Mouse (Mus musculus) heart, embryonic 16.5 days (tissue): ENCODE data around the gene Slc26a3. TPM values are rescaled to one million over a fixed set of nuclear protein-coding genes. Genes with fewer than 3 reads are reported as not detected.

Experiments used
- ATAC-seq: fragments of 200-750 bp; cut with Nextera tagmentation; replicated peaks from 2 replicates; pipeline ENCODE4 v1.8.0; 2017; ENCODE audit warnings: moderate number of reproducible peaks; ENCODE audit not compliant: insufficient read depth, low FRiP score; ENCODE audit errors: extremely low read depth
- H3K27ac ChIP-seq: fragments of 300-500 bp; sonication (generic); 2 replicates; pipeline ENCODE4 v1.5.1; 2014; ENCODE audit warnings: mild to moderate bottlenecking, low read length, control low read depth, moderate library complexity
- H3K27me3 ChIP-seq: fragments of 300-500 bp; sonication (generic); 2 replicates; pipeline ENCODE4 v1.6.1; 2014; ENCODE audit warnings: low read length, mixed read lengths; ENCODE audit not compliant: control insufficient read depth, insufficient read depth
- H3K36me3 ChIP-seq: fragments of 300-500 bp; sonication (generic); 2 replicates; pipeline ENCODE4 v1.6.1; 2014; ENCODE audit not compliant: control insufficient read depth, insufficient read depth
- H3K4me1 ChIP-seq: fragments of 300-500 bp; sonication (generic); 2 replicates; pipeline ENCODE4 v1.6.1; 2014; ENCODE audit warnings: low read length, mixed read lengths; ENCODE audit not compliant: control insufficient read depth, insufficient read depth
- H3K4me2 ChIP-seq: fragments of 300-500 bp; sonication (generic); 2 replicates; pipeline ENCODE4 v1.6.1; 2014; ENCODE audit warnings: low read depth, mild to moderate bottlenecking, control low read depth, low read length
- H3K4me3 ChIP-seq: fragments of 300-500 bp; sonication (generic); 2 replicates; pipeline ENCODE4 v1.5.1; 2014; ENCODE audit warnings: mild to moderate bottlenecking, control low read depth, low read length
- H3K9ac ChIP-seq: fragments of 300-500 bp; sonication (generic); 2 replicates; pipeline ENCODE4 v1.6.1; 2014; ENCODE audit warnings: low read length, control low read depth
- H3K9me3 ChIP-seq: fragments of 300-500 bp; sonication (generic); replicated peaks from 2 replicates; pipeline ENCODE4 v1.6.1; 2016; ENCODE audit warnings: low read length; ENCODE audit not compliant: control insufficient read depth
- WGBS: fragments of 180-500 bp; shearing (Covaris S2); extraction: QIAGEN DNeasy Blood & Tissue Kit; methylation state at CpG from one replicate; pipeline ENCODE4 v1.1.7; 2014; 5-methylcytosine and 5-hydroxymethylcytosine counted together
- polyA plus RNA-seq: library from polyadenylated mRNA; unstranded; fragments of >200 nt; fragmentation: Nextera tagmentation; extraction: Ambion mirVana; gene quantifications from 2 replicates; pipeline ENCODE4 v1.2.1, GENCODE M21; 2015

Gene Slc26a3
- polyA plus RNA-seq, result 0.21 and 0.33 TPM in 2 replicates

- H3K27ac ChIP-seq, result no peak within 1 kb of the TSS
- no peaks in the 10 kb centered on the region for H3K36me3 ChIP-seq
- no peaks in the 10 kb centered on the region for H3K4me1 ChIP-seq
- no peaks in the 10 kb centered on the region for H3K27me3 ChIP-seq
- 85% methylated on average over 3 of the region's 3 CpGs for WGBS
- ATAC-seq, result no peak
- H3K4me3 ChIP-seq, result no peak within 1 kb of the TSS
- H3K9me3 ChIP-seq, result no peaks in the 10 kb centered on the region
- H3K4me2 ChIP-seq, result no peak within 1 kb of the TSS
- no peak within 1 kb of the TSS for H3K9ac ChIP-seq
These were observed at the start of gene Slc26a3 for GRCm38 (mm10) chr12:31390571-31390970. Gene Slc26a3 (plus strand): TSS chr12:31390871.

GRCm38 (mm10) chr12:31350191-31350943 is 40.3 kb upstream of the Slc26a3 start:
- Histone ChIP-seq H3K9ac (peak overlapping the region; percentile 92), H3K27me3 (no peaks in the 10 kb centered on the region), H3K36me3 (peaks cover 17% of the 10 kb centered on the region), H3K4me2 (peak overlapping the region; percentile 78), H3K9me3 (no peaks in the 10 kb centered on the region), H3K4me1 (peaks cover 4% of the 10 kb centered on the region), H3K4me3 (peak overlapping the region; percentile 84), H3K27ac (peak overlapping the region; percentile 88; the same call in 1 of the 2 replicates)
- 19% methylated on average over 15 of the region's 15 CpGs for WGBS
- no peak for ATAC-seq

GRCm38 (mm10) chr12:31350944-31351928 is 39.4 kb upstream of the Slc26a3 start, which contains the start of gene Dld:
Gene Dld (minus strand): TSS chr12:31351453.
- peak; percentile 98 for ATAC-seq
- Histone ChIP-seq H3K27me3 (no peaks in the 10 kb centered on the region), H3K4me1 (peaks cover 4% of the 10 kb centered on the region), H3K9ac (peak within 1 kb of the TSS; percentile 92), H3K36me3 (peaks cover 17% of the 10 kb centered on the region), H3K4me3 (peak within 1 kb of the TSS; percentile 84), H3K4me2 (peak within 1 kb of the TSS; percentile 78), H3K9me3 (no peaks in the 10 kb centered on the region), H3K27ac (peak within 1 kb of the TSS; percentile 88)
- 5% methylated on average over 66 of the region's 66 CpGs for WGBS

GRCm38 (mm10) chr12:31366428-31366827 is 24.2 kb upstream of the Slc26a3 start:
- peaks cover 19% of the 10 kb centered on the region for H3K4me1 ChIP-seq
- no peaks in the 10 kb centered on the region for H3K27me3 ChIP-seq
- peak; percentile 66 for ATAC-seq
- H3K9ac ChIP-seq, result no peak overlapping the region
- no peak overlapping the region for H3K4me2 ChIP-seq
- no peak overlapping the region for H3K4me3 ChIP-seq
- no peaks in the 10 kb centered on the region for H3K9me3 ChIP-seq
- 30% methylated on average over 3 of the region's 3 CpGs for WGBS
- H3K27ac ChIP-seq, result peak overlapping the region; percentile 71
- no peaks in the 10 kb centered on the region for H3K36me3 ChIP-seq

GRCm38 (mm10) chr12:31367721-31368120 is 22.9 kb upstream of the Slc26a3 start:
- no peaks in the 10 kb centered on the region for H3K9me3 ChIP-seq
- no peaks in the 10 kb centered on the region for H3K36me3 ChIP-seq
- no peak for ATAC-seq
- peaks cover 19% of the 10 kb centered on the region for H3K4me1 ChIP-seq
- WGBS, result 85% methylated on average over 5 of the region's 5 CpGs
- no peak overlapping the region for H3K4me3 ChIP-seq
- H3K9ac ChIP-seq, result no peak overlapping the region
- no peak overlapping the region for H3K27ac ChIP-seq
- no peak overlapping the region for H3K4me2 ChIP-seq
- no peaks in the 10 kb centered on the region for H3K27me3 ChIP-seq

- no peaks in the 10 kb centered on the region for H3K36me3 ChIP-seq
- 77% methylated on average over 1 of the region's 1 CpGs for WGBS
- no peak overlapping the region for H3K9ac ChIP-seq
- H3K27me3 ChIP-seq, result no peaks in the 10 kb centered on the region
- peak overlapping the region; percentile 61 for H3K27ac ChIP-seq
- H3K9me3 ChIP-seq, result no peaks in the 10 kb centered on the region
- H3K4me3 ChIP-seq, result no peak overlapping the region
- no peak overlapping the region for H3K4me2 ChIP-seq
- ATAC-seq, result 0 out of 2 replicates have a peak, but pooled peaks have one; percentile 46
- H3K4me1 ChIP-seq, result peaks cover 19% of the 10 kb centered on the region
These were observed 21.6 kb upstream of the Slc26a3 start for GRCm38 (mm10) chr12:31369118-31369517.

- H3K27me3 ChIP-seq, result no peaks in the 10 kb centered on the region
- no peak for ATAC-seq
- H3K4me3 ChIP-seq, result no peak overlapping the region
- H3K9ac ChIP-seq, result no peak overlapping the region
- no peaks in the 10 kb centered on the region for H3K36me3 ChIP-seq
- WGBS, result 60% methylated on average over 7 of the region's 7 CpGs
- H3K27ac ChIP-seq, result no peak overlapping the region; the same call in 1 of the 2 replicates
- no peak overlapping the region for H3K4me2 ChIP-seq
- no peaks in the 10 kb centered on the region for H3K9me3 ChIP-seq
- H3K4me1 ChIP-seq, result peaks cover 19% of the 10 kb centered on the region
These were observed 21.0 kb upstream of the Slc26a3 start for GRCm38 (mm10) chr12:31369656-31370055.

GRCm38 (mm10) chr12:31374603-31375282 is 15.9 kb upstream of the Slc26a3 start:
- no peak overlapping the region for H3K9ac ChIP-seq
- WGBS, result 36% methylated on average over 9 of the region's 9 CpGs
- no peak overlapping the region for H3K4me2 ChIP-seq
- H3K4me1 ChIP-seq, result peaks cover 7% of the 10 kb centered on the region
- H3K9me3 ChIP-seq, result no peaks in the 10 kb centered on the region
- no peaks in the 10 kb centered on the region for H3K27me3 ChIP-seq
- ATAC-seq, result no peak
- no peaks in the 10 kb centered on the region for H3K36me3 ChIP-seq
- H3K4me3 ChIP-seq, result no peak overlapping the region
- no peak overlapping the region for H3K27ac ChIP-seq
